Mouse (Mus musculus) ES-Bruce4 (cell line): ENCODE data around the gene Cnot3.
A peak's percentile ranks its signal among the peaks of the same experiment; 100 is the strongest.

ENCODE experiments used
- CTCF ChIP-seq: IDR thresholded peaks from one replicate; pipeline ENCODE4 v1.8.1; 2011; ENCODE audit warnings: low read depth, low read length
- EP300 ChIP-seq: IDR thresholded peaks from 2 replicates; pipeline ENCODE4 v1.6.1; 2011; ENCODE audit warnings: low read depth, low read length; ENCODE audit not compliant: insufficient read depth

DNA sequence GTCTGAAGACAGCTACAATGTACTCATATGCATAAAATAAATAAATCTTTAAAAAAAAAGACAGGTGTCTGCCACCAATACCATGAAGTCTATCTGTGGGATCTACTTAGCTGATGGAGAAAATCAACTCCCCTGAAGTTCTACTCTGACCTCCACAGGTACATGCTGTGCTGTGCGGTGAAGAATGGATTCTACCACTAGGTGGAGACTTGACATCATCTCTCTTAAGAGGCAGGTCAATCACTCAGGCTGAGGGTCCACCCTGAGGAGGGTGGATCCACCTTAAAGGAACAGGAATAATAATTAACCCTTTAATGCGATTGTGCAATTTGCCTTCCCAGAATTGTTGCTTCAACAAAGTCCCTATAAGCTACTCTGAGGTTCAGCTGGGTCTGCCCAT, 38.3 kb upstream of the Cnot3 start:
- TF ChIP-seq EP300 (no peak), CTCF (peak; percentile 54)
